Mouse (Mus musculus) T-helper 2 cell (primary cell): Measurements from ENCODE around the gene Acat2.
"Not testable (repeated sequence)": the region's sequence is repeated elsewhere in the genome, so short reads cannot be mapped to it uniquely, and the experiment has no call there.

Source experiments
- in situ Hi-C: fragments of 300-600 bp; cut with MboI, MseI; formaldehyde crosslinking; loops from one replicate; pipeline ENCODE4 v1.15.1; 2025; ENCODE audit warnings: high pct_unique_total_duplicates

The Acat2 gene

GRCm38 (mm10) chr17:12959377-12959776 lies 1.2 kb downstream of the Acat2 start:
- in situ Hi-C loops = not testable (repeated sequence)

GRCm38 (mm10) chr17:12956664-12957063 lies 3.9 kb downstream of the Acat2 start:
- in situ Hi-C loops = no loop called here

- in situ Hi-C loops = no loop called here
Observed at GRCm38 (mm10) chr17:12949669-12950068, 10.9 kb downstream of the Acat2 start.

GRCm38 (mm10) chr17:12942459-12943162 lies 17.9 kb downstream of the Acat2 start:
- in situ Hi-C loops = no loop called here

- in situ Hi-C loops = no loop called here
Observed at GRCm38 (mm10) chr17:12941543-12942260, 18.8 kb downstream of the Acat2 start.

GRCm38 (mm10) chr17:12940151-12940805 lies 20.3 kb downstream of the Acat2 start, which contains the start of gene Acat3:
TSS of gene Acat3 (minus strand) at chr17:12940600.
- in situ Hi-C loops = no loop called here

- in situ Hi-C loops = not testable (repeated sequence)
Observed at GRCm38 (mm10) chr17:12939377-12940148, 21.0 kb downstream of the Acat2 start.

- in situ Hi-C loops = no loop called here
Observed at GRCm38 (mm10) chr17:12938077-12938476, 22.5 kb downstream of the Acat2 start.

GRCm38 (mm10) chr17:12937412-12937970 lies 23.1 kb downstream of the Acat2 start:
- in situ Hi-C loops = no loop called here

GRCm38 (mm10) chr17:12935719-12936118 lies 24.8 kb downstream of the Acat2 start:
- in situ Hi-C loops = no loop called here

GRCm38 (mm10) chr17:12931576-12931975 lies 29.0 kb downstream of the Acat2 start:
- in situ Hi-C loops = not testable (repeated sequence)

GRCm38 (mm10) chr17:12925703-12926180 lies 34.8 kb downstream of the Acat2 start:
- in situ Hi-C loops = no loop called here

- in situ Hi-C loops = no loop called here
Observed at GRCm38 (mm10) chr17:12925001-12925400, 35.5 kb downstream of the Acat2 start.

GRCm38 (mm10) chr17:12921073-12921472 lies 39.5 kb downstream of the Acat2 start:
- in situ Hi-C loops = no loop called here

- in situ Hi-C loops = no loop called here
Observed at GRCm38 (mm10) chr17:12916588-12917380, 43.8 kb downstream of the Acat2 start.

GRCm38 (mm10) chr17:12915881-12916583 lies 44.5 kb downstream of the Acat2 start, which contains the start of gene Mrpl18:
TSS of gene Mrpl18 (minus strand) at chr17:12916345.
- in situ Hi-C loops = no loop called here

GRCm38 (mm10) chr17:12915488-12915880 lies 45.1 kb downstream of the Acat2 start, which contains the start of gene Tcp1:
TSS of gene Tcp1 (plus strand) at chr17:12915701.
- in situ Hi-C loops = no loop called here

GRCm38 (mm10) chr17:12910391-12910790 lies 50.2 kb downstream of the Acat2 start:
- in situ Hi-C loops = loop anchor here (5.0 kb wide), 1 partner anchor 77 kb away; no protein-coding TSS in a partner anchor
